Mouse (Mus musculus) olfactory bulb, adult 2 months (tissue): ENCODE measurements at regions not wholly inside any gene's neighbourhood (a gene's known extent, or its start where the extent isn't known, plus 50 kb on each side); places are given as distances from the start of the nearest gene placed in this dataset.

Experiments
- CTCF ChIP-seq: fragments of 200-500 bp; IDR thresholded peaks from 2 replicates; pipeline ENCODE4 v1.5.1; 2012; ENCODE audit warnings: low read depth, mild to moderate bottlenecking, low read length, moderate library complexity; ENCODE audit not compliant: insufficient read depth
- POLR2A ChIP-seq: fragments of 200-500 bp; IDR thresholded peaks from 2 replicates; pipeline ENCODE4 v1.6.1; 2012; ENCODE audit warnings: mild to moderate bottlenecking, low read depth, low read length, moderate library complexity; ENCODE audit not compliant: insufficient read depth

- TF ChIP-seq POLR2A: no peak
- TF ChIP-seq CTCF: no peak
Measured at GRCm38 (mm10) chr2:61344556-61345131, 233.7 kb upstream of the Tank start.
